Mouse (Mus musculus): ENCODE measurements around the gene Grm7.

Gene Grm7

DNA sequence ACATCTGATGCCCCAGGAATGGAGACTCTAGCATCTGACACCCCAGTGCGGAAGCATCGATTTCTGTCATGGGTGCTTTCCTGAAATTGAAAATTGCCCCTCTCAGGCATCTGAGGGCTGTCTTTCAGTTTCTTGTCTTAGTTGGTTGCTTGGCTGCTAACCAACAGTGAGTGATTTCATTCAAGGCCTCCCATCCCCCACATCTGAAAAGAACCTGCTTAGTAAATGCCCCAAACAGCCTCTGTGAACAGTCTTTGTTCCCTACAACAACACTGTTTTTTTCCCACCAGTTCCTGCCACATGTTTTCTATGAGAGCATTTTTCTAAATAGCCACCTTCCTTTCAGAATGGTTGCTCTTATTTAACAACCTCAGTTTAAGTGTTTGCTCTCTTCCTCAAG, 723.6 kb downstream of the Grm7 start:
- DNase-seq: no peak

DNA sequence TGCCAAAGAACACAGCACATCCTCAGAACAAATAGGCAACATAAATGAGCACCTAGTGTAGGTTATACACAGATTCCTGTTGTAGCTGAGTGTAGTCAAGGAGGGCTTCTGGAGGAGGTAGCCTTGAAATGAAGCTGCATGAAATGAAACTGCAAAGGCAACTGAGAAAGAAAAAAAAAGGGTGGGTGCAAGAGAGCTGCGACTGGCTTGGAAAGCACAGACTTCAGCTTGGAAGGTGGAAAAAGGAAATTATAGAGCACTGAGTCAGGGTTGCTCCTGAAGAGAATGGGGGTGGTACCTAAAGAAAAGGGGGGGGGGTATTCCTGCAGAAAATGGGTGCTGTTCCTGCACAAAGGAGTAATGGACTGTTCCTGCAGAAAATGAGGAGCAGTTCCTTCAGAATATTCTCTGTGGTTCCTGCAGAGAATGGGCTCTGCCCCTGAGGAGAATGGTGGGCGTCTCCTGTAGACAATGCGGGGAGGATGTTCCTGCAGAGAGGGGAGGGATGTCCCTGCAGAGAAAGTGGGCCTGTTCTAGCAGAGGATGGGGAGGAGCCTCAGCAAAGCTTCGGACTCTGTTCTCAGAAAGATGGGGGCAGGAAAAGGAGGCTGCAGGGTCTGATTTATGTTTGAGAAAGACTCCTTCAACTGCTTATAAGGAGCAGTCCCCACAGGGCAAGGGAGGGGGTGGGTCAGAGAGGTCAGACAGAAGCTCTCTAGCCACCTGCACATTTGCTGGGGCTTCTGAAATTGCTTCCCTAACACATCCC, 726.4 kb downstream of the Grm7 start:
- no peak for DNase-seq

DNA sequence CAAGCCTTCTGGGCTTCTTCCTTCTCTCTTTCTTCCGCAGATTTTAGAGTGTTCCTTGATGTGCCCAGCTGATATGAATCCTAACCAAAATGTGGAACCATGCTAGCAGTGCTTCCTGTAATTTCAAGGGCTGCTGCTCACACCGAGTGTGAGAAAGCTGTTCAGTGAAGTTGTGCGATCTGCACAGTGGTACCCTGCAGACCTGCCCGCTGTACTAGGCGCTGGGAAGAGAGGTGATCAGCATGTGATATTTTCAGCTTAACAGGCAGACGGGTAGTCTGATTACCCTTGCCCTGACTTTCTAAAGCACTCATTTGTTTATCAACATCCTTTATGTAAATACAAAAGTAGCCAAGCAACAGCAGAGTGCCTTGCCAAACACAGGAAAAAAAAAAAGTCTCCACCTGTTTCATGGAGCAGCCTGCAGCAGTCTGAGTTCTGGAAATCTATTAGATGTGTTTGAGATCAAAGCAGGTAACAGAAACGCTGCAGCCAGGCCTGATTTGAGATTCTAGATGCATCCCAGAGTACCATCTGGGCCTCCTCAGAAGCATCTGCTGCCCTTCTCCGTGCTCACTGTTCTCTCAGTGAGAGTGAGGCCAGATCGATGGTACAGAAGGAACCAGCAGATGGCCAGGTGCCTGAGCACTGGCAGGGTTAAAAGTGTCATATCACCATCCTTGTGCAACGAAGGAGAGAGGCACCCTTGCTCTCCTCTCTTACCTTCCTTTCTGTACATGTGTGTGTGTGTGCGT, 727.4 kb downstream of the Grm7 start:
- DNase-seq: no peak

GRCm38 (mm10) chr6:111380710-111381109, 735.3 kb downstream of the Grm7 start:
- DNase-seq: no peak

- no peak for DNase-seq
Observed at GRCm38 (mm10) chr6:111408750-111409149, 763.4 kb downstream of the Grm7 start.

- no peak for DNase-seq
Observed at GRCm38 (mm10) chr6:111424737-111425136, 779.4 kb downstream of the Grm7 start.

DNA sequence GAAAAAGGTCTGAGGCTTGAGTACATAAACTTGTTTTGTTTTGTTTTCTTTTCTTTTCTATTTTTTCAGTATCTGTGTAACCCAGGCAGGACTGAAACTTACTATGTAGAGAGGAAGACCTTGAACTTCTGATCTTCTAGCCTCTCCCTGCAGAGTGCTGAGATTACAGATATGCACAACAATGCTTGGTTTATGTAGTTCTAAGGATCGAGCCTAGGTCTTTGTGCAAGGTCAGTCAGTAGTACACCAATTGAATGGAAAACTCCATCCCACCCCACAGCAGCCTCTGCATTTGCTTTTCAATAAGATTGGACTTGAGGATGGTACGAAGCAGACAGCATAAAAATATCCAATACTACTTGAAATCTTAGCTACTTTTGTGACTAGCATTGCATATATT, 800.8 kb downstream of the Grm7 start:
- no peak for DNase-seq

GRCm38 (mm10) chr6:111447851-111448250, 802.5 kb downstream of the Grm7 start:
- no peak for DNase-seq

GRCm38 (mm10) chr6:111449054-111449783, 803.8 kb downstream of the Grm7 start:
- DNase-seq: no peak

- no peak for DNase-seq
Observed at GRCm38 (mm10) chr6:111481866-111482265, 836.5 kb downstream of the Grm7 start.

GRCm38 (mm10) chr6:111486081-111486480, 840.7 kb downstream of the Grm7 start:
- DNase-seq: no peak

DNA sequence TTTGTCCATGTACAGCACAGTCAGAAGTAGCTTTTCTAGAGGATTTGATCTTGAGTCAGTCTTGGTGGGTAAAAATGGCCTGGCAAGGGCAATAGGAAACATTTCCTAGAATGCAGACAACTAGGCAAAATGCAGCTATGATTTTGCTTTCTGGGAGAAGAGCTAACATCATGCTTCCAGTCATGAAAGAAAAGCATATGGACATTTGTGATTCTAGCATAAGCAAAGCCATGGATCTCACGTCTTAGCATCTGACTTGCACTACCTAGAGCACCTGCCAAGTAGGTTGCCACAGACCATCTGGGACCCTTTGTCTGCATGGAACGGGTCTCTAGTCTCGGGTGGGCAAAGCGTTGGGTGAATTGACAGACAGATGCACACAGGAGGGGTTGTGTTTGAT, 842.2 kb downstream of the Grm7 start:
- DNase-seq: no peak

GRCm38 (mm10) chr6:111492166-111492565, 846.8 kb downstream of the Grm7 start:
- no peak for DNase-seq

DNA sequence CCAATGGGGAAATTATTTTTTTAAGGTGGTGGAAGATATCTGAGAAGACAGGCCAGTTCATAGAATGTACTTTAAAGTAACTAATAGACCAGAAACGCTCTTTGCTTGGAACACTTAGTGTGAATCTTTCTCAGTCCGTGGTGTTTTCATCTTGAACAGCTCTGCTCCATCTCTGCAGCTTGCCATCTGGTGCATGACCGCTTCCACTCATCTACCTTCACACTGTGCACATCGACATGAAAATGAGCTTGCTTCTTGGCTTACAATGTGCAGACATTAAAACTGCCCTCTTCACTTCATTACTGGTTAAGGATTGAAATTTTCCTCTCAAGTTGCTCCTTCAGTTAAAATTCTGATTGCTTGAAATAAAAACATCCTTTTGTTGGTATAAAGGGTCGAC, 854.2 kb downstream of the Grm7 start:
- no peak for DNase-seq

DNA sequence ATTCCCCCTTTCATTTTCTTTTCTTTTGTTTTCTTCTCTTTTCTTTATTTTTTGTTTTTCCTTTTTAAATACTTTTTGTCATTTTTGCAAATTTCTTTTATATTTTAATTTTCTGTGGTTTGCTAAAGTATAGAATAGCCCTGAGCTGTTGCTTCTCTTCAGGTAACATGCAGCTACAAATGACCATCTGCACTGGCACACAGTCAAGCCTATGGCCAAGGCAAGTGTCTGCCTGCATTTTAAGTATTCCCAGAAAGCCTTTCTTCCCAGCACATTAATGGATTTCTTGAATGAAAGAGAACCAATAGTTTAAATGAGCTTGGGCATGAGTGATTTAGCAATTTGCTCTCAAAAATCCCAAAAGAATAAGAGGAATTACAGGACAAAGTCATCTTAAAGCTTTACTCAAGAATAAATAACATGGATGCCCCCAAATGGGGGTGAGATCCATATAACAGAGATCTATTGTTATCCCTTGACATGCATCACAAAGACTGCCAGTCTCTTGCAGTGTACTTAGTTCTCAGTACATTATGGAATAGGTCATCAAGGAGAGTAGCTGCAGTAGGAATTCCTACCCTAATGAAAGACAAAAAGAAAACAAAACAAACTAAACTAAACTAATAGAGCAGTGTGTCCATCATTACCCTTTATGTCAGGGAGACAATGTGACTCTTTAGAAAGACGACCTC, 865.5 kb downstream of the Grm7 start:
- DNase-seq: no peak

DNA sequence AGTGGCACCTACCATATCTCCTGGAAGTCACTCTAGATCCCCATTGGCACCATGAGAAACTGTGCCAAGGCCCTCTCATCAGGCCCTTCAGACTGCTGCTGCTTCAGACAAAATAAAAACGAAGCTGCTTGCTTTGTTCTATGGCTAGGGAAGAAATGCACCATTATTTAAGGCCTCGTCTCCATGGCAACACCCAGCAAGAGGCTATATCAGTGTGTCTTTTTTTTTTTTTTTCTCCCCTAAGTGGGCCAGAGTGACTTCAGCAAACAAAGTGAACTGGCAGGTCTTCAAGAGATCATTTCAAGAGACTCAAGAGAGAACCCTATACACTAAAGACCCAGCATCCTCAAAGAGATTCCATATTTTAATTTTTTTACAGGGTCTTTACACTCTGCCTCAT, 867.0 kb downstream of the Grm7 start:
- no peak for DNase-seq

GRCm38 (mm10) chr6:111521229-111521628, 875.8 kb downstream of the Grm7 start:
- DNase-seq: no peak

DNA sequence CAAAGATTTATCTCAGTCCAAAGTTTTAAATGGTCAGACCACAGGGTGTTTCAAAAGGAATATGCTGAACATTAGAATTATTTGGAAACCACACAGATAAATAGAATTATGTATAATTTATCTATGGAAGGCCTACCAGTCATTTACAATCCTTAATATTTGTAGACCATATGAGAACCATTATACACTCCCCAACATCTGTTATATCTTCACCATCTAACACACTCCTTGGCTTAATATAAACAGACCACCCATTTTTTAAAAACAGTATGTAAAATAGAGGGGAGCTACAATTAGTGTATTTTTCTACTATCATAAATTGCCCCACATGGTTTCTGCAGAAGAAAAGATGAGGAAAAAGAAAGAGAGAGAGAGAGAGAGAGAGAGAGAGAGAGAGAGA, 876.7 kb downstream of the Grm7 start:
- no peak for DNase-seq

- no peak for DNase-seq
Observed at GRCm38 (mm10) chr6:111529985-111530384, 884.6 kb downstream of the Grm7 start.

DNA sequence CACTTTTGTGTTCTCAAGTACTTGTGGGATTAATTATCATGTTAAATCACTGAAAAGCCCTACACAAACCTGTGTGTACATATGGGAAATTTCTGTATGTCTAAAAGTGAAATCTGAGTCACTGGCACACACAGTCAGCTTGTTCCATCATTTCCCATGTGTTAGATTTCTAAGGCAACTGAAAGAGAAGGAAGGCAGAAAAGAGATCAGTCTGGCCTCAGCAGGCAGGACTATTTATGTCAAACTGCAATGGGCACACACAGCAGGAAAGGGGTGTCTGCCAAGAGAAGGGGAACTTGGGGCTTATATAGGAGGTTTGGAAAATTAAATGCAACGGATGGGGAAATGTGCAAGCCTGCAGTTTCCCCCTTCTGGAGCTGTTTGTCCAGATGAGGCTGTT, 913.2 kb downstream of the Grm7 start:
- no peak for DNase-seq

DNA sequence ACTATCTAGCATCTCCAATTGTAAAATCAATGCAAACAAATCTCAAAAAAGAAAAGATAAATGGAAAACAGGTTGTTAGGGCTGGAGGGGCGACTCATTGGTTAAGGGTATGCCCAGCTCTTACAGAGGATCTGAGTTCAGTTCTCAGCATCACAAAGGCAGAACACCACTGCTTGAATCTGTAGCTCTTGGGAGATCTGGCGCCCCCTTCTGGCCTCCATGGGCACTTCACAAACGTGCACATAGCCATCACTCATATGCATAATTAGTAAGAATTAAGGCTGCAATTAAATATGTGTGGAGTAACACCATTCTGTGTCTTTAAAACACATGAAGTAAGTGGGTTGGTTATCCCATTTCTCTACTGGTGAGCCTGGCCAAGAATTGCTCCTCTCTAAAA, 914.1 kb downstream of the Grm7 start:
- DNase-seq: no peak

DNA sequence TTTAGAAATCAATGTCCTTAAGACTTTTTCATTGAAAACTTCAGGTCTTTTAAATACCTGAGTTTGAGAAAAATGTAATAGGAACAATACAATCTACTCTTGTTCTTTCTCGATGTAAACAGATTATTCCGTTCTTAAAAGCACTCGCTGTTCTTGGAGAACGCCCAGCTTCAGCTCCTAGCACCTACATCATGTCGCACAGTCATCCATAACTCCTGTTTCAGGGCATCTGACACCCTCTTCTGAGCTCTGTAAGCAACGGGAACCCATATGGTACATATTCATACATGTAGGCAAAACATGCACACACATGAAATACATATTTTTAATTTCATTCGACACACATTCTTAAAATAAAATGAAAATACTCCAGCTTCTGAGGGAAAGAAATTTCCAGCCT, 916.0 kb downstream of the Grm7 start:
- DNase-seq: no peak

- no peak for DNase-seq
Observed at GRCm38 (mm10) chr6:111571471-111572088, 926.2 kb downstream of the Grm7 start.
